Mouse (Mus musculus) intestine, postnatal 0 days (tissue): ENCODE data around the gene Gm47791. TPM values are rescaled to one million over a fixed set of nuclear protein-coding genes. Genes with fewer than 3 reads are reported as not detected.

Source experiments
- ATAC-seq: fragments of 200-750 bp; cut with Nextera tagmentation; 2 replicates; pipeline ENCODE4 v1.8.0; 2017; ENCODE audit warnings: mild to moderate bottlenecking, moderate TSS enrichment, moderate library complexity
- H3K27ac ChIP-seq: fragments of 300-500 bp; sonication (generic); 2 replicates; pipeline ENCODE4 v1.5.1; 2014; ENCODE audit warnings: mild to moderate bottlenecking, low read depth, low read length, moderate library complexity
- H3K27me3 ChIP-seq: fragments of 300-500 bp; sonication (generic); replicated peaks from 2 replicates; pipeline ENCODE4 v1.6.1; 2014; ENCODE audit warnings: low read length, mixed read lengths; ENCODE audit not compliant: control insufficient read depth, insufficient read depth
- H3K36me3 ChIP-seq: fragments of 300-500 bp; sonication (generic); 2 replicates; pipeline ENCODE4 v1.6.1; 2014; ENCODE audit warnings: mild to moderate bottlenecking, moderate library complexity; ENCODE audit not compliant: control insufficient read depth, insufficient read depth
- H3K4me1 ChIP-seq: fragments of 300-500 bp; sonication (generic); replicated peaks from 2 replicates; pipeline ENCODE4 v1.6.1; 2014; ENCODE audit warnings: antibody characterized with exemption, low read length, mixed read lengths; ENCODE audit not compliant: control insufficient read depth, insufficient read depth
- H3K4me2 ChIP-seq: fragments of 300-500 bp; sonication (generic); replicated peaks from 2 replicates; pipeline ENCODE4 v1.6.1; 2014; ENCODE audit warnings: low read depth, mild to moderate bottlenecking, moderate library complexity
- H3K4me3 ChIP-seq: fragments of 300-500 bp; sonication (generic); 2 replicates; pipeline ENCODE4 v1.5.1; 2014; ENCODE audit warnings: low read depth, low read length
- H3K9ac ChIP-seq: fragments of 300-500 bp; sonication (generic); 2 replicates; pipeline ENCODE4 v1.6.1; 2014; ENCODE audit warnings: mild to moderate bottlenecking, low read depth, low read length
- H3K9me3 ChIP-seq: fragments of 300-500 bp; sonication (generic); 2 replicates; pipeline ENCODE4 v1.6.1; 2016; ENCODE audit warnings: mixed run types; ENCODE audit not compliant: control insufficient read depth
- CTCF ChIP-seq: sonication (generic); IDR thresholded peaks from 2 replicates; pipeline ENCODE4 v1.5.1; 2016; ENCODE audit warnings: low read depth, mild to moderate bottlenecking, control low read depth, antibody characterized with exemption, moderate library complexity
- WGBS: fragments of 180-500 bp; shearing (Covaris S2); extraction: QIAGEN DNeasy Blood & Tissue Kit; methylation state at CpG from one replicate; pipeline ENCODE4 v1.1.7; 2014; 5-methylcytosine and 5-hydroxymethylcytosine counted together
- polyA plus RNA-seq: library from polyadenylated mRNA; unstranded; fragments of >200 nt; fragmentation: Nextera tagmentation; extraction: Ambion mirVana; gene quantifications from 2 replicates; pipeline ENCODE4 v1.2.1, GENCODE M21; 2015

The Gm47791 gene
- polyA plus RNA-seq, 1 experiment from 2014 or later, result not detected

- Histone ChIP-seq H3K4me1 (no peaks in the 10 kb centered on the region), H3K9me3 (no peaks in the 10 kb centered on the region), H3K27me3 (no peaks in the 10 kb centered on the region), H3K4me3 (no peak overlapping the region), H3K9ac (no peak overlapping the region), H3K4me2 (no peak overlapping the region), H3K36me3 (peaks cover 21% of the 10 kb centered on the region), H3K27ac (no peak overlapping the region)
- TF ChIP-seq CTCF, result no peak
- WGBS, result 88% methylated on average over 3 of the region's 3 CpGs
- no peak for ATAC-seq
Observed at GRCm38 (mm10) chr1:82743962-82744361, 27.1 kb downstream of the Gm47791 start.

- H3K4me2 ChIP-seq, result no peak overlapping the region
- no peak overlapping the region for H3K27ac ChIP-seq
- no peak for ATAC-seq
- no peak for TF ChIP-seq CTCF
- no peaks in the 10 kb centered on the region for H3K9me3 ChIP-seq
- no peaks in the 10 kb centered on the region for H3K27me3 ChIP-seq
- peaks cover 20% of the 10 kb centered on the region for H3K36me3 ChIP-seq
- H3K4me1 ChIP-seq, result no peaks in the 10 kb centered on the region
- H3K4me3 ChIP-seq, result no peak overlapping the region
- H3K9ac ChIP-seq, result no peak overlapping the region
- WGBS, result 82% methylated on average over 7 of the region's 7 CpGs
Observed at GRCm38 (mm10) chr1:82741539-82741938, 29.5 kb downstream of the Gm47791 start.

GRCm38 (mm10) chr1:82738066-82738465, 33.0 kb downstream of the Gm47791 start:
- Histone ChIP-seq H3K9ac (no peak overlapping the region), H3K27me3 (no peaks in the 10 kb centered on the region), H3K27ac (no peak overlapping the region), H3K4me2 (no peak overlapping the region), H3K9me3 (no peaks in the 10 kb centered on the region), H3K4me3 (no peak overlapping the region), H3K4me1 (no peaks in the 10 kb centered on the region), H3K36me3 (peaks cover 33% of the 10 kb centered on the region)
- WGBS, result 60% methylated on average over 1 of the region's 1 CpGs
- no peak for TF ChIP-seq CTCF
- no peak for ATAC-seq

GRCm38 (mm10) chr1:82733357-82733756, 37.7 kb downstream of the Gm47791 start:
- H3K27me3 ChIP-seq, result no peaks in the 10 kb centered on the region
- H3K9me3 ChIP-seq, result no peaks in the 10 kb centered on the region
- peaks cover 58% of the 10 kb centered on the region for H3K36me3 ChIP-seq
- H3K4me2 ChIP-seq, result no peak overlapping the region
- no peak overlapping the region for H3K9ac ChIP-seq
- no peak overlapping the region for H3K4me3 ChIP-seq
- no peak overlapping the region for H3K27ac ChIP-seq
- H3K4me1 ChIP-seq, result no peaks in the 10 kb centered on the region
- 95% methylated on average over 1 of the region's 1 CpGs for WGBS
- ATAC-seq, result no peak
- no peak for TF ChIP-seq CTCF

- H3K4me3 ChIP-seq, result no peak overlapping the region
- H3K4me1 ChIP-seq, result peaks cover 9% of the 10 kb centered on the region; the same call in 1 of the 2 replicates
- no peaks in the 10 kb centered on the region for H3K27me3 ChIP-seq
- no peak overlapping the region for H3K9ac ChIP-seq
- H3K4me2 ChIP-seq, result no peak overlapping the region
- 84% methylated on average over 5 of the region's 5 CpGs for WGBS
- no peak overlapping the region for H3K27ac ChIP-seq
- no peak for TF ChIP-seq CTCF
- no peak for ATAC-seq
- H3K36me3 ChIP-seq, result peaks cover 25% of the 10 kb centered on the region
- H3K9me3 ChIP-seq, result no peaks in the 10 kb centered on the region
Observed at GRCm38 (mm10) chr1:82726482-82726881, 44.6 kb downstream of the Gm47791 start.

- Histone ChIP-seq H3K27ac (no peak overlapping the region), H3K9ac (peak overlapping the region; percentile 79), H3K27me3 (no peaks in the 10 kb centered on the region), H3K9me3 (no peaks in the 10 kb centered on the region), H3K4me1 (peaks cover 9% of the 10 kb centered on the region; the same call in 1 of the 2 replicates), H3K36me3 (peaks cover 19% of the 10 kb centered on the region), H3K4me2 (peak overlapping the region; percentile 78), H3K4me3 (peak overlapping the region; percentile 71)
- WGBS, result 47% methylated on average over 4 of the region's 4 CpGs
- TF ChIP-seq CTCF, result no peak
- ATAC-seq, result no peak
Observed at GRCm38 (mm10) chr1:82725875-82726185, 45.2 kb downstream of the Gm47791 start.
